Mouse (Mus musculus) kidney, postnatal 4 days (tissue): ENCODE results near the gene Scnn1b.

Source experiments
- DNase-seq, 2 experiments: peaks; one replicate each; pipeline ENCODE4 v3.0.0; 2021; ENCODE audit warnings: mixed read lengths in 2 of 2

The Scnn1b gene

DNA sequence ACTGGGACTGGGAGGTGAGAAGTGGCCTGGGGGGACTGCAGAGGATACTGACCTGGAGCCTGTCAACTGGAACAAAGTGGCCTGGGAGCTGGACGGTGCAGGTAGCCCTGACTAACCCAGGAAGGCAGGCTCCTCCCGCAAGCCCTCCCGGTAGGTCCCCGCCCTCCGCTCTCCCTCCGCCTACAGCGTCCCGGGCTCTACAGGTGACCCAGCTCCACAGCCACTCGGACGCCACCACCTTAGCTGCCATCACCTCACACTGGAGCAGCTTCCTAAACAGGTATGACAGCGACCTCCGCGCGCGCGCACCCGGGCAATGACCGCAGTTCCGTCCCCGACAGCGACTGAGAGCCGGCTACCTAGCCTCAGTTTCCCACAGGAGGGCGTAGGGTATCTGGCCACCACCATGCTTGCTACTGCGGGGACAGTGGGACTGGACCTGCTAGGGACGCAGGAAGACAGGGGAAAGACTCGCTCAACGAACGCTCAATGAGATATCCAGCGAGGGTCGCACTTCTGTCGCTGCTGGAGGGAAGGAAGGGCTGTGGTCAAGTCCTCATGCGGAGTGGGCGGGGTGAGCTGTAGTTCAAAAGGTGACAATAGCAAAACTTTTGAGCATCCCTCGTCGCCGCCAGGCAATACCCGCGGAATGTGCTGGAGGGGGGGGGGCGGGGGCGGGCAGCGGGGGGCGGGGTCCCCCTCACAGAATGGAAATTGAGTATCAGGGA, at the start of gene Scnn1b:
Gene Scnn1b, plus strand, starts transcription at position 181 of the 728 bp plus-strand sequence.
- peak; percentile 37 to 55 for DNase-seq

DNA sequence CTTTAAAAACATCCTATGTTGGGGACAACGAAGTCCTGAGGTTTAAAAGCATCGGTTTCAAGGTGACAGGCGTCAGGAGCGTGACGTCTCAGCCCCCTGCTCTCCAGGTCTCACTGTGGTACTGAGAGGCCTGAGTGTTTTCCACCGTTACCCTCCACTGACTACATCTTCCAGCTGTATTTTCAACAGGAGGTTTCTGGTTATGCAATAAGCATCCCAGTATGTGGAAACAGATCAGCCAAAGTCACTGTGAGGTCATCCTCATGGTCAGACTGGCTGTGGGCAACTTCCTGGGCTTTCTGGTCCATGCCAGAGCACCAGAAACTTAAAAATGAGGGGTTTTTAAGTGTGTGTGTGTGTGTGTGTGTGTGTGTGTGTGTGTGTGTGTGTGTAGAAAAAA, 43.2 kb upstream of the Scnn1b start:
- DNase-seq = no peak

DNA sequence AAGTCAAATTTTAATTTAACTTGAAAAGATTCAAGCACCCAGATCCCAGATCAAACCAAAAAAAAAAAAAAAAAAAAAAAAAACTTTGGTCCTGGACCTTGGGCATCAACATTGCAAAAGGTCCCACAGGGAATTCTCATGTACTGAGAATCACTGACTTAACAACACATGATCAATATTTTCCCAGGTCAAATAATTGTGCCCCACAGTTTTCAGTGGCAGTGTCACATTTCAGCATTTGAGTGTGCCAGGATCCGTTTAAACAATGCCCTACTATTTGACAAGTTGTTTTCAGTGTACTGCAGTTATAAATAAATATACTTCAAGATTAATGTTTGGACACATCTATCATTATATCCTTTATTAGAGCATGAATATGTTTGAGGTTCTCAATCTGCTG, 36.4 kb upstream of the Scnn1b start:
- no peak for DNase-seq

DNA sequence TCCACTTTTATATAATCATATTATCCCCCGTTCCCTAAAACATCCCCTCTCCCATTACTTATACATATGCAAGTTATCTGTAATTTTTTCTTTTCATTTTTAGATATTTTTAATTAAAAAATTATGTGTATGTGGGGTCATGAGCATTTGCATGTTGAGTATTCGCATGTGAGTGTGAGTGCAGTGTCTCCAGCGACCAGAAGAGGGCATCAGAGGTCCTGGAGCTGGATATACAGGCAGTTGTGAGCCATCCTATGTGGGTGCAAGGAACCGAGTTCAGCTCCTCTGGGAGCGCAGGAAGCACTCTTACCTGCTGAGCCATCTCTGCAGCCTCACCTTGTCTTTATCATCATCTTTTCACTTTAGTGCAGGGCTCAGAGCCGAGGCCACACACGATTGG, 29.4 kb upstream of the Scnn1b start:
- DNase-seq = peak in 1 of 2 experiments; percentile 17

- no peak for DNase-seq
Measured at GRCm38 (mm10) chr7:121836827-121837226, 28.0 kb upstream of the Scnn1b start.

- DNase-seq = no peak
Measured at GRCm38 (mm10) chr7:121840810-121841209, 24.0 kb upstream of the Scnn1b start.

GRCm38 (mm10) chr7:121842234-121842633, 22.6 kb upstream of the Scnn1b start:
- DNase-seq = no peak

DNA sequence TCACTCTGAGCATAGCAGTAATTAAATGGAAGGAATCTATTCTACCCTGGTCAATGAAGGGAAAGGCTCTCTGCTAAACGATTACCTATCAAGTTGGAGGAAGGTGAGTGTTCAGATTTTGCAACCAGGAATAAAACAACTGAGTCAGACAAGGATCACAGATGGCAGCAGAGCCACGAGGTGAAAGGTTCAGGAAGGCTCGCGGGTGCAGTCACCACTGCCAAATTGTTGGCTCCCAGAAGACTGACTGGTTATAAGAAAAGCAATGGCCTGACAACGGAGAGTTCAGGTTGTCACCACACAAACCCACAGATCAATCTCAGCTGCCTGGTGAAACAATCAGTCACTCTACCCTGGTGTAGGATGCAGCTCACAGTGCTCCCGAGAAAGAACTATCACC, 18.9 kb upstream of the Scnn1b start:
- no peak for DNase-seq

GRCm38 (mm10) chr7:121848537-121849168, 16.2 kb upstream of the Scnn1b start:
- no peak for DNase-seq

DNA sequence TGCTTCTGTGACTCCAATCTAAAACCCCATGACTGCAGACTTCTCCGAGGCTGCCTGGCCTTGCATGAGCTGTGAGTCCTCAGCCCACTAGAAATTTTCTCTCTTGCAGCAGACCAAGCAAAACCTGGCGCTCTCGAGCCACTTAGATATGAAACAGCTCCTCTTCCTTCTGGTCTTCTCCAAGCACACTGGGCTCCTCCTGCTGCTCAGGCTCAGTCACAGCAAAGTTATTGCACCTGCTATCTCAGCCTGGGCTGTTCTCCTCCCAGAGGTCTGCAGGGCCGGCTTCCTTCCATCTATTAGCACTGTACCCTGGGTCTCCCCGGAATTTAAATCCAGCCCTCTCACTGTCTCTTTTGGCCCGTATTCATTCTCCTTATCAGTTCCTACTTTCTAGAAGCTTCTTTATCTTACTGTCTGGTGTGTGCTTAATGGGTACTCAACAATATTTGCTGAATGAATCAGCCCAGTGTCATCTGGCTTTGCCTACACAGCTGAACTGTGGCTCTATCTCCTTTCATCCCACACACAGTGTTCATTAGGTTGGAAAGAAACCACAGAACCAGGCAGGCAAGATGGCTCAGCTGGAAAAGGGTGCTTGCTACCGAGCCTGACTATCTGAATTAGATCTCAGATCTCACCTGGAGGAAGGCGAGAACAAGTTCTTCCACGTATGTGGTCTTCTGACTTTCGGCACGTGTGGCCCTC, 7.5 kb upstream of the Scnn1b start:
- no peak for DNase-seq

GRCm38 (mm10) chr7:121858939-121859338, 5.9 kb upstream of the Scnn1b start:
- no peak for DNase-seq

- no peak for DNase-seq
Measured at GRCm38 (mm10) chr7:121871631-121872030, 6.8 kb downstream of the Scnn1b start.

- peak; percentile 16 to 24 for DNase-seq
Measured at GRCm38 (mm10) chr7:121873998-121874397, 9.2 kb downstream of the Scnn1b start.

DNA sequence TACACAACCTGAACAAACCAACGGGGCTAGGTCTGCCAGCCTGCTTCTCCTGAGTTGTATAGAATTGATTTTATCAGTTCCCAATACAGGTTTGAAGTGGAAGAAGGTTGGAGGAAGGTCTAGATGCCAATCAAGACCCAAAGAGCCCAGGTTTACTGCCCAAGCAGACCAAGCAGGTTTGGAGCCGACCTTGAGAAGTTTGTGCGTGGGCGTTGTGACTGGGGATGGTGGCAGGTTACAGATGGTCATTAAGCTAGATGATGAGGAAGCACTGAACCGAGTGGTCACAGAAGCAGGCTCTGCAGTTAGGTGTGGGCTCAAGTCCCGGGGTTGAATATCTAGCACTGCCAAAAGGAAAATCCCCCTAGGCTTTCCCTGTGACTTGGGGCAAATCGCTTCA, 9.9 kb downstream of the Scnn1b start:
- peak in 1 of 2 experiments; percentile 33 for DNase-seq

GRCm38 (mm10) chr7:121880246-121880645, 15.4 kb downstream of the Scnn1b start:
- no peak for DNase-seq

DNA sequence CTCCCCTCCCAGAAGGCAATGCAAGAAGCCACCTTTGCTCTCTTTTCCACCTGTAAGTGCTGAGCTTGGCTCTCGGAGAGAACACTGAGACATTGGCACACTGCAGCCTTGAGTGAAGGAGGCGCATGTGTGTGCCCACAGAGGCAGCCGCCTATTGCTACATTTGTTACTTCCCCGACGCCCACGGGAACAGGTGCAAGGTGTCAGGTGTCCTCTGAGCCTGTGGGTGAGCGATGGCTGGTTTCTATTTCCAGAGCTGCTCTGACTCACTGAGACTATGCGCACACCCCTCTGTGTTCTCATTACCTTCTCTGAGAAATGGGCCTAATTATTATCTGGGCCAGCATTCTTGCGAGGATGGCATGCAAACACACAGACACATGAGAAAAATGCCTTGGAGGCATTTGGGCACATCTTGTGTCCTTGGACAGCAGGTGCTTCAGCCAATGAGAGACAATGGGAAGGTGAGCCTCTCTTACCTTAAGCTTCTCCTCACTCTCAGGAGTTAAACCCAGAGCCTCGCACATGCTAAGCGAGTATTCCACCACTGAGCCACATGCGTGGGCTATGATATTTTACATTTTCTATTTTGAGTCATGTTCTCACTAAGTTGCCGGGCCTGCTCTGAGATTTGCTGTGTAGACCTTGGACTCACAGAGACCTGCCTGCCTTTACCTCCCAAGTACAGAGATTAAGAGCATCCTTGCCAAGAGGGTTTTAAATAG, 26.0 kb downstream of the Scnn1b start:
- no peak for DNase-seq

DNA sequence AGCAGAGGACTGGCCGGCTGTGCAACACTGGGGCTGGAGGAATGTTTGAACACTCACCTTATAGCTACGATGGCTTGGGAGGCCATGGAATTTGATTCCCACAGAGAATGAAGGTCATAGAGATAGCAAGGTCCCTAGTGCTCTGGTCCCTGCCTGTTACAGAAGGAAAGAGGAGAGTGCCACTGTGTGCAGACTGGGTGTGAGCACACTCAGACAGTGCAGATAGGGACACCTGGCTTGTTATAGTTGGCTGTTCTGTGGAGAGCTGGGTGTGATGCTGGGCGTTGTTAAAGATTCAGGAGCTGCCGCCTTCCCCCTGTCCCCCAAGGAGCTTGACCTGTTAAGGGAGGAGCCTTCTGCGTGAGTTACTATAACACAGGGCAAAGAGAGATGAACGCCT, 31.9 kb downstream of the Scnn1b start:
- DNase-seq = no peak

GRCm38 (mm10) chr7:121899311-121899710, 34.5 kb downstream of the Scnn1b start:
- peak; percentile 66 to 68 for DNase-seq

DNA sequence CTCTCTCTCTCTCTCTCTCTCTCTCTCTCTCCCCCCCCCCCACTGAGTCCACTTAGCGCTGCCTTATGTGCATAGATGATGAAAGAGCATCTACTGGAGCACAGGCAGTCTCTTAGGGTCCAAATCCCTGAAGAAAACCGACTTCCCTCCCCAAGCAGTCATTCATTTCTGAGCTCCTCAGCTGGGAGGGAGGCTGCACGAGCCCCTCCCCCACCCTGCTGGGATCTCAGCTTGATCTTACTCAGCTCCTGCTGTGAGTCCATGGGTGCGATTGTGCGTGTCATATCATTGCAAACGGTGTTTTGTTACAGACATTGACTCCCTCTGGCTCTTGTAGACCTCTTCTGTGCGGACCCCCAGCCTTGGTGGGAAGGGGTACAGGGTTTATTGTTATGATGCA, 35.1 kb downstream of the Scnn1b start:
- peak; percentile 27 to 45 for DNase-seq

DNA sequence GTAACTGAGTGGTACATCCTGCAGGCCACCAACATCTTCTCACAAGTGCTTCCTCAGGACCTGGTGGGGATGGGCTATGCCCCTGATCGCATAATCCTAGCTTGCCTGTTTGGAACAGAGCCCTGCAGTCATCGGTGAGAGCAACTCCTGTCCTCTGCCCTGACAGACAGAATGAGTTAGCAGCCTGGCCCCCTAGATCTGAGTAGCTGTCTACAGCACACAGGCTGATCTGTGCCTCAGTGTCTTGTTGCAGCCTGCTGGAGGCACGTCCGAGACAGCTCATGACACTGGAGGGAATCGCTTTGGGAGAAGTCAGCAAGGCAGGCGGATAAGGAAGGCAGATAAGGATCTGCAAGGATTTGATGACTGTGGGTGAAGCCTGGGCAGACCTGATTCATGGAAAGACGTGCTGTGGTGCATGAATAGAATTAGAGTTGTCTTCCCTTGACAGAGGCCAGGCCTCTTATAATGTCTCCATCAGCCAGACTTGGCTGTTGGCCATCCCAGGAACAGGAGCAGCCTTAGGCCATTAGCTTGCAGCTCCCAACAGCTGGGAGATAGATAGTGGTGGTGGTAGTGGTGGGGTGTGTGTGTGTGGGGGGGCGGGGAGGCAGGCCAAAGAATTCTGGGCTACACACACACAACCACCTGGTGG, 38.0 kb downstream of the Scnn1b start:
- DNase-seq = no peak

GRCm38 (mm10) chr7:121906879-121907278, 42.0 kb downstream of the Scnn1b start:
- DNase-seq = no peak

DNA sequence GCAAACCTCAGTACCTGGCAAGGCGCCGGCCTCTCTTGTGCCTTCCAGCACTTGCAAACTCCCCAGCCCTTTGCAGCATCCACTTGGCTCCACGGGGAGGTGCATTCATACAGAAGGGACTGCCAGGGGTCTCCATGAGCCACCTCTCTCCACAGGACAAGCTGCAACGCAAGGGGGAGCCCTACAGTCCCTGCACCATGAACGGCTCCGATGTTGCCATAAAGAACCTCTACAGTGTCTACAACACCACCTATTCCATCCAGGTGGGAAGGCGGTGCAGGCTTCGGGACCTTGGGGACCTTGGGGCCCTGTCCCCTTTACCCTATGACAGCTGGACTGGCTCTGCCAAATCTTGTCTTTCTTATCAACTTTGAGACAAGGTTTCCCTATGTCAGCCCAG, 47.4 kb downstream of the Scnn1b start:
- DNase-seq = peak in 1 of 2 experiments; percentile 19

DNA sequence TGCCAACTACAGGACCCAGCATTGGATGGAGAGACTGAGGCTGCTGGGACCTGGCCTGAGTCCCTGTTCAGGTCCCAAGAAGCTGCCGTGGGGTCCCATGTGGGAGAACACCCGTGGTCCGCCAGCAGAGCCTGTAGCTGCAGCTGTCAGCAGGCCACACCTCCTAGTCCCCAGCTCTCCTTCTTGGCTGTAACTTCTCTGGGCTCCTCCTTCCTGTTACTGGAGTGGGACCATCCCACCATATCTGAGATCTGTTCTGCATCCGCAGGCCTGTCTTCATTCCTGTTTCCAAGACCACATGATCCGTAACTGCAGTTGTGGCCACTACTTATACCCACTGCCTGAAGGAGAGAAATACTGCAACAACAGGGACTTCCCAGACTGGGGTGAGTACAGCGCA, 49.1 kb downstream of the Scnn1b start:
- DNase-seq = no peak
